ENCODE assay signal across 11 mouse cellular contexts in the genomic region with DNA sequence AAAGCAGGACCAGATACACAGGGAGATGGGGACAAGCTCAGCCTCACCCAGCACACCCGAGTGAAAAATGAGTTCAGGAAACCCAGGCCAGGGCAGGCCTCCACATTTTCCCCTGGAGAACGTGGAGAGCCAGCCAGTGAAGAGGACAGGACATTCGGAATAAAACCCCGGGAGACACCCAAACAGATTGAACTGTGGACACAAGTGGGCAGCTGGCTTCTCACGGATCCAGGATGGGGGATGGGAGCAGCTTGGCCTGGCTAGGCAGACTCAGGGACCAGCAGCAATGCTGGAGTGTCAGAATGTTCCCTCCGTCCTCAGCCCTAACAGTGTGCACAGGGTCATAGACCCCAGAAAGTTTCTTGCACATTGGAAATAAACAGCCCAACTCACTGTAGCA. TPM values are rescaled to one million over a fixed set of nuclear protein-coding genes. Genes with fewer than 3 reads are reported as not detected.
A peak's percentile ranks its signal among the peaks of the same experiment; 100 is the strongest.
DNase-seq lines count a peak whose midpoint lies in the region; ATAC-seq and TF ChIP-seq lines count a peak whose summit lies in the region.
"Had no signal": no experiment of that assay in that cellular context is flagged by ENCODE, and none has a peak within 500 bp of the region (broad histone marks: within the 10 kb centered on the region; RNA-seq: fewer than 3 reads in every experiment).

No protein-coding gene starts in this region.

- H3K27me3 ChIP-seq in intestine, embryonic 15.5 days (replicated peaks), result no peaks in the 10 kb centered on the region
- no peaks in the 10 kb centered on the region for H3K27me3 ChIP-seq in intestine, postnatal 0 days (replicated peaks; ENCODE audit: control insufficient read depth, insufficient read depth, low read length)
- H3K27me3 ChIP-seq: embryonic facial prominence, embryonic 15.5 days; hindbrain, embryonic 15.5 days had no signal

- DNase-seq in adrenal gland, postnatal 36 days, result peak; percentile 25 to 50
- DNase-seq in gastrocnemius, postnatal 25 days, result peak; percentile 84
- DNase-seq in thymus, adult 18-20 months, result no peak
- DNase-seq in right cerebral cortex, postnatal 10 days (ENCODE audit: low spot score in 2 of 2), result no peak

- peaks cover 30% of the 10 kb centered on the region for H3K4me1 ChIP-seq in intestine, embryonic 15.5 days (replicated peaks)
- H3K4me1 ChIP-seq in intestine, postnatal 0 days (replicated peaks; ENCODE audit: control insufficient read depth, insufficient read depth, low read length), result peaks cover 5% of the 10 kb centered on the region; the same call in 1 of the 2 replicates
- H3K4me1 ChIP-seq in brown adipose tissue, adult 24 weeks (ENCODE audit: control insufficient read depth, insufficient read depth, insufficient read length, low read length), result peaks cover 53% of the 10 kb centered on the region

- TF ChIP-seq CTCF in intestine, postnatal 0 days (IDR thresholded peaks at IDR 0.05; ENCODE audit: low read depth), result no peak

- H3K4me3 ChIP-seq in intestine, embryonic 15.5 days (replicated peaks), result no peak overlapping the region
- H3K4me3 ChIP-seq in intestine, postnatal 0 days (ENCODE audit: low read depth, low read length), result no peak overlapping the region
- H3K4me3 ChIP-seq in brown adipose tissue, adult 24 weeks (ENCODE audit: insufficient read depth, low read depth, low read length), result no peak overlapping the region
- H3K4me3 ChIP-seq: embryonic facial prominence, embryonic 15.5 days; hindbrain, embryonic 15.5 days had no signal

- 0 out of 2 replicates have a peak overlapping the region, but pooled peaks have one; percentile 17 for H3K27ac ChIP-seq in intestine, embryonic 15.5 days
- no peak overlapping the region for H3K27ac ChIP-seq in intestine, postnatal 0 days (ENCODE audit: low read depth, low read length)
- H3K27ac ChIP-seq in brown adipose tissue, adult 24 weeks (replicated peaks; ENCODE audit: low read depth, low read length), result 0 out of 2 replicates have a peak overlapping the region, but pooled peaks have one; percentile 34
- H3K27ac ChIP-seq: hindbrain, embryonic 15.5 days; macrophage had no signal

- H3K9me3 ChIP-seq in intestine, embryonic 15.5 days, result no peaks in the 10 kb centered on the region
- H3K9me3 ChIP-seq in intestine, postnatal 0 days (ENCODE audit: control insufficient read depth), result no peaks in the 10 kb centered on the region
- H3K9me3 ChIP-seq: embryonic facial prominence, embryonic 15.5 days; hindbrain, embryonic 15.5 days had no signal

- ATAC-seq in intestine, embryonic 15.5 days, result no peak
- ATAC-seq in intestine, postnatal 0 days, result no peak

- WGBS in intestine, embryonic 15.5 days, result 51% methylated on average over 6 of the region's 6 CpGs
- 61% methylated on average over 6 of the region's 6 CpGs for WGBS in intestine, postnatal 0 days

- no peaks in the 10 kb centered on the region for H3K36me3 ChIP-seq in intestine, embryonic 15.5 days
- no peaks in the 10 kb centered on the region for H3K36me3 ChIP-seq in intestine, postnatal 0 days (ENCODE audit: control insufficient read depth, insufficient read depth)
- H3K36me3 ChIP-seq: embryonic facial prominence, embryonic 15.5 days; hindbrain, embryonic 15.5 days had no signal

- H3K4me2 ChIP-seq in intestine, embryonic 15.5 days (replicated peaks), result no peak overlapping the region
- H3K4me2 ChIP-seq in intestine, postnatal 0 days (replicated peaks; ENCODE audit: low read depth), result no peak overlapping the region
- H3K4me2 ChIP-seq: embryonic facial prominence, embryonic 15.5 days; hindbrain, embryonic 15.5 days had no signal

- no peak overlapping the region for H3K9ac ChIP-seq in intestine, embryonic 15.5 days
- no peak overlapping the region for H3K9ac ChIP-seq in intestine, postnatal 0 days (ENCODE audit: low read depth, low read length)
- H3K9ac ChIP-seq: embryonic facial prominence, embryonic 15.5 days; hindbrain, embryonic 15.5 days had no signal

RNA-seq across cellular contexts. Expression of a gene that starts 18.7 kb away (rescaled TPM):
- 5.0 and 5.5 TPM in 2 replicates for polyA plus RNA-seq in intestine, embryonic 15.5 days (2015; fragmentation: Nextera tagmentation; extraction: Ambion mirVana)
- 1.6 and 1.8 TPM in 2 replicates for polyA plus RNA-seq in intestine, postnatal 0 days (2015; fragmentation: Nextera tagmentation; extraction: Ambion mirVana)
- 10 to 100 TPM; 16.5 to 20.8 TPM for total RNA-seq in adrenal gland, postnatal 36 days (2021)
- 10.1 and 14.0 TPM in 2 replicates for polyA plus RNA-seq in brown adipose tissue, adult 24 weeks (2012; ENCODE audit: insufficient read depth, insufficient read length, missing spikeins)
- total RNA-seq in gastrocnemius, postnatal 25 days (2021), result 10 to 100 TPM; 15.6 to 16.4 TPM
- total RNA-seq: neutrophil, adult 5-6 weeks had no signal
- polyA plus RNA-seq: macrophage had no signal

Comparison
In these comparisons a context has a peak if more than half of its experiments do, and no peak if none do; other contexts are left out.
1. DNase-seq: peak in adrenal gland, postnatal 36 days (2 of 2) and gastrocnemius, postnatal 25 days (single experiment); none in thymus, adult 18-20 months (0 of 2) and right cerebral cortex, postnatal 10 days (0 of 2).